Mouse (Mus musculus) erythroblast, embryonic 14.5 days (primary cell): Measurements from ENCODE around the gene Nadk.

Source experiments
- GATA1 ChIP-seq: IDR thresholded peaks from 2 replicates; pipeline ENCODE4 v1.6.1; 2012; ENCODE audit warnings: low read length, inconsistent platforms, mixed read lengths
- TAL1 ChIP-seq: IDR thresholded peaks from 3 replicates; pipeline ENCODE4 v1.6.1; 2012; ENCODE audit warnings: low read length, inconsistent platforms, mixed read lengths

- TF ChIP-seq TAL1 (no peak), GATA1 (no peak)
These were observed 2.7 kb upstream of the Nadk start for GRCm38 (mm10) chr4:155559454-155559853.
